Mouse (Mus musculus) neural tube, embryonic 11.5 days (tissue): ENCODE data around the gene Cgref1. TPM values are rescaled to one million over a fixed set of nuclear protein-coding genes. Genes with fewer than 3 reads are reported as not detected.

ENCODE experiments used
- ATAC-seq: fragments of 200-750 bp; cut with Nextera tagmentation; 2 replicates; pipeline ENCODE4 v1.8.0; 2017; ENCODE audit warnings: moderate number of reproducible peaks, mild to moderate bottlenecking, moderate TSS enrichment, moderate library complexity; ENCODE audit not compliant: insufficient read depth, low FRiP score, low TSS enrichment
- DNase-seq: peaks from one replicate; pipeline ENCODE4 v3.0.0-alpha.2; 2015; ENCODE audit warnings: low spot score
- H3K27ac ChIP-seq: fragments of 300-500 bp; sonication (generic); 2 replicates; pipeline ENCODE4 v1.5.1; 2014; ENCODE audit warnings: low read depth, mild to moderate bottlenecking, low read length
- H3K27me3 ChIP-seq: fragments of 300-500 bp; sonication (generic); 2 replicates; pipeline ENCODE4 v1.6.1; 2014; ENCODE audit warnings: mild to moderate bottlenecking, low read length, mixed read lengths; ENCODE audit not compliant: control insufficient read depth, insufficient read depth
- H3K36me3 ChIP-seq: fragments of 300-500 bp; sonication (generic); 2 replicates; pipeline ENCODE4 v1.6.1; 2014; ENCODE audit warnings: mild to moderate bottlenecking, low read length, moderate library complexity, mixed read lengths; ENCODE audit not compliant: control insufficient read depth, insufficient read depth
- H3K4me1 ChIP-seq: fragments of 300-500 bp; sonication (generic); 2 replicates; pipeline ENCODE4 v1.6.1; 2014; ENCODE audit warnings: low read length, mixed read lengths; ENCODE audit not compliant: control insufficient read depth, insufficient read depth
- H3K4me2 ChIP-seq: fragments of 300-500 bp; sonication (generic); 2 replicates; pipeline ENCODE4 v1.6.1; 2014; ENCODE audit warnings: low read depth, mild to moderate bottlenecking, moderate library complexity
- H3K4me3 ChIP-seq: fragments of 300-500 bp; sonication (generic); 2 replicates; pipeline ENCODE4 v1.5.1; 2014; ENCODE audit warnings: low read depth, low read length
- H3K9ac ChIP-seq: fragments of 300-500 bp; sonication (generic); 2 replicates; pipeline ENCODE4 v1.6.1; 2014; ENCODE audit warnings: mild to moderate bottlenecking, low read length
- H3K9me3 ChIP-seq: fragments of 300-500 bp; sonication (generic); 2 replicates; pipeline ENCODE4 v1.6.1; 2016; ENCODE audit warnings: low read length; ENCODE audit not compliant: control insufficient read depth
- WGBS: fragments of 180-500 bp; shearing (Covaris S2); extraction: QIAGEN DNeasy Blood & Tissue Kit; methylation state at CpG from one replicate; pipeline ENCODE4 v1.1.7; 2014; 5-methylcytosine and 5-hydroxymethylcytosine counted together
- polyA plus RNA-seq: library from polyadenylated mRNA; unstranded; fragments of >200 nt; fragmentation: Nextera tagmentation; extraction: Ambion mirVana; gene quantifications from 2 replicates; pipeline ENCODE4 v1.2.1, GENCODE M21; 2014

The Cgref1 gene
- polyA plus RNA-seq, 1 experiment from 2014 or later = 9.1 TPM

DNA sequence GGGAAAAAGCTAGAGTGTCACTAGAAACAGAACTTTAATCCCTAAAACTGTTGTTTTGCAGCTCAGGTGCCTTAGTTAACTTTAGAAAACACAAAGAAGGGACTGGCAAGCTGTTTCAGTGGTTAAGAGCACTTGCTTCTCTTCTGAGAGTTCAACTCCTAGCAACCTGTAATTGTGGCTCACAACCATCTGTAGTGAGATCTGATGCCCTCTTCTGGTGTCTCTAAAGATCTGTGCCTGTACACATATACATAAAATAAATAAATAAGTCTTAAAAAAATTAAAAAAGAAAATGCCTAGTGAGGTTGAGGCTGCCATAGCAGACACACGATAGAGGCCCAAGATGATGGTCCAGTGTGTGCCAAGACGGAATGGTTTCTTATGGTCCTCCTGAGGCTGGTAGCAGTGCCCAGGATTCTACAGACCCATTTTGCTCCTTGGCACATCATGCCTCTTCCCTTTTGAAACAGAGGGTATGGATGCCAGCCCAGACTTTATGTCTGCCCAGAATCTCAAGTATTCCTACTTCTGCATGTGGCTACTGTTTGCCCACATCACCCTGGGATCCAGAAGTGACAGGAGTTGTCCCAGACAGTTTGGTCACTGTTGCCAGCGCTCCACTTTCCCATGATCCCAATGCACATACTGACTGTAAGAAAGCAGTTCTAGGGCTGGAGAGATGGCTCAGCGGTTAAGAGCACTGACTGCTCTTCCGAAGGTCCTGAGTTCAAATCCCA lies 10.5 kb downstream of the Cgref1 start:
- DNase-seq (no peak), ATAC-seq (no peak)
- H3K36me3 ChIP-seq = no peaks in the 10 kb centered on the region
- H3K4me1 ChIP-seq = no peaks in the 10 kb centered on the region
- H3K4me2 ChIP-seq = no peak overlapping the region
- no peaks in the 10 kb centered on the region for H3K9me3 ChIP-seq
- no peak overlapping the region for H3K27ac ChIP-seq
- WGBS = 90% methylated on average over 5 of the region's 5 CpGs
- no peaks in the 10 kb centered on the region for H3K27me3 ChIP-seq
- H3K4me3 ChIP-seq = no peak overlapping the region
- H3K9ac ChIP-seq = no peak overlapping the region

DNA sequence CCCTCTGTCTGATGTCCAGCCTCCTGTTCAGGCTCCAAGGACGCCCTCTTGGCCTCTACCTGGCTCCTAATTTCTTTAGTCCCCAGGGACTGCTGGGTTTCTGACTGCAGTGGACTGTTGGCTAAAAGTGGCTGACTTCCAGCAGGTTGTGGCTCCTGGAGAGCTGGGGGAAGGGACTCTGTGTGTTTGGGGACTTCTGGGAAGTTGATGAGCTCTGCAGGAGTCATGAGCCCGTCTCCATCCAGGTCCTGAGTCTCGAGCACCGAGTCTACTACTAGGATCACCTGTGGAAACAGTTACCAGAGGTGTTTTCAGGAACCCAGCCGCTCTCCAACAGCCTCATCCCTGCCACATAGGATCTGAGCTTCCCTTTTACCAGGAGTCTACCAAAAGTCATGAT lies 11.7 kb downstream of the Cgref1 start:
- H3K36me3 ChIP-seq = no peaks in the 10 kb centered on the region
- H3K4me2 ChIP-seq = no peak overlapping the region
- no peak overlapping the region for H3K27ac ChIP-seq
- no peak overlapping the region for H3K9ac ChIP-seq
- H3K27me3 ChIP-seq = no peaks in the 10 kb centered on the region
- no peak overlapping the region for H3K4me3 ChIP-seq
- H3K4me1 ChIP-seq = no peaks in the 10 kb centered on the region
- ATAC-seq (no peak), DNase-seq (no peak)
- no peaks in the 10 kb centered on the region for H3K9me3 ChIP-seq
- 65% methylated on average over 5 of the region's 5 CpGs for WGBS

DNA sequence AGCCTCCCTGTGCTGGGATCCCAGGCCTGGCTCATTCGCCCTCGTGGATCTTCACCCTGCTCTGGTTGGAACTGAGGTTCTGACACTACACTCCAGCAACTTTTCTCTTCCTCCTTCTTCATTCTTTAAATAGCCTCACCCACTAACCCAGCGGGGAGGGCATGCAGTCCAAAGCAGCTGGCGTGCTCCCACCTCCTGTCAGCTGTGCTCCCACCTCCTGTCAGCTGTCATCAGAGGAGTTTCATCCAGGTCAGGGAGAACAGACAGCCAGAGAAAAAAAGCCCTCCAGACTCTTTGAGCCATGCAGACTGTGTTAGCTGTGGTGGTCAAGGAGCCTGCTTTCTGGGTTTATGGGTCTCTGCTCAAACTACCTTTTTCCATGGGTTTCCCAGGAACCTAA lies 14.0 kb downstream of the Cgref1 start:
- DNase-seq (no peak), ATAC-seq (no peak)
- Histone ChIP-seq H3K27me3 (no peaks in the 10 kb centered on the region), H3K4me3 (no peak overlapping the region), H3K9me3 (no peaks in the 10 kb centered on the region), H3K4me1 (no peaks in the 10 kb centered on the region), H3K9ac (no peak overlapping the region), H3K36me3 (no peaks in the 10 kb centered on the region), H3K4me2 (no peak overlapping the region), H3K27ac (no peak overlapping the region)
- 92% methylated on average over 4 of the region's 4 CpGs for WGBS

DNA sequence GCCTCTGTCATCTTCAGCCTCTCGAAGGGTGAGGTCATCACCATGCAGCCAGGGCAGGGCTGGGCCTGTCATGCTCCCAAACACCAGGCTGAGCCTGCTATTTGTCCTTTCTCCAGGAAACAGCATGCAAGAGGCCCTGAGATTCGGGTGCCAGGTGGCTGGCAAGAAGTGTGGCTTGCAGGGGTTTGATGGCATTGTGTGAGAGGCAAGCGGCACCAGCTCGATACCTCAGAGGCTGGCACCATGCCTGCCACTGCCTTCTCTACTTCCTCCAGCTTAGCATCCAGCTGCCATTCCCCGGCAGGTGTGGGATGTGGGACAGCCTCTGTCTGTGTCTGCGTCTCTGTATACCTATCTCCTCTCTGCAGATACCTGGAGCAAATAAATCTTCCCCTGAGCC lies 14.5 kb downstream of the Cgref1 start:
- H3K9ac ChIP-seq = no peak overlapping the region
- H3K27me3 ChIP-seq = no peaks in the 10 kb centered on the region
- no peaks in the 10 kb centered on the region for H3K36me3 ChIP-seq
- WGBS = 86% methylated on average over 6 of the region's 6 CpGs
- no peak overlapping the region for H3K4me2 ChIP-seq
- H3K4me1 ChIP-seq = no peaks in the 10 kb centered on the region
- no peaks in the 10 kb centered on the region for H3K9me3 ChIP-seq
- H3K4me3 ChIP-seq = no peak overlapping the region
- ATAC-seq (no peak), DNase-seq (no peak)
- H3K27ac ChIP-seq = no peak overlapping the region

DNA sequence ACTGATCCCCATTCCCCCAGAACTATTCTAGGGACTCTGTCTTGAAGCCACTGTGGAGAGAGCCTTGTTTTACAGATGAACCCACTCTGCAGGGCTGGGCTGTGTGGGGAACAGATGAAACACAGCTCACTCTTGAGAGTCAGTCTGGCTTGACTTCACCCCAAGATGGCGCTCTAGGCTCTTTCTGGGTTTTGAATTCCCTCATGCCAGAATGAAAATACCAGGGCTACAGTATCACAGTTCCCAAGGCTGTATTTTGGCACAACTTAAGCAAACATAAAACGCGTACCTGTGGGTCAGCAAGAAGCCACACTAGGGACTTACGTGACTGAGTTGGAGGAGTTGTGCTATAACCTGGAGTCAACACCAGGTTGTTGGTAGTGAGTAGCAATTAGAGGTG lies 15.3 kb downstream of the Cgref1 start:
- Histone ChIP-seq H3K4me3 (no peak overlapping the region), H3K27ac (no peak overlapping the region), H3K9ac (no peak overlapping the region), H3K36me3 (no peaks in the 10 kb centered on the region), H3K27me3 (no peaks in the 10 kb centered on the region), H3K9me3 (no peaks in the 10 kb centered on the region), H3K4me2 (no peak overlapping the region), H3K4me1 (no peaks in the 10 kb centered on the region)
- WGBS = 42% methylated on average over 4 of the region's 4 CpGs
- no peak for ATAC-seq
- DNase-seq = peak; percentile 65

DNA sequence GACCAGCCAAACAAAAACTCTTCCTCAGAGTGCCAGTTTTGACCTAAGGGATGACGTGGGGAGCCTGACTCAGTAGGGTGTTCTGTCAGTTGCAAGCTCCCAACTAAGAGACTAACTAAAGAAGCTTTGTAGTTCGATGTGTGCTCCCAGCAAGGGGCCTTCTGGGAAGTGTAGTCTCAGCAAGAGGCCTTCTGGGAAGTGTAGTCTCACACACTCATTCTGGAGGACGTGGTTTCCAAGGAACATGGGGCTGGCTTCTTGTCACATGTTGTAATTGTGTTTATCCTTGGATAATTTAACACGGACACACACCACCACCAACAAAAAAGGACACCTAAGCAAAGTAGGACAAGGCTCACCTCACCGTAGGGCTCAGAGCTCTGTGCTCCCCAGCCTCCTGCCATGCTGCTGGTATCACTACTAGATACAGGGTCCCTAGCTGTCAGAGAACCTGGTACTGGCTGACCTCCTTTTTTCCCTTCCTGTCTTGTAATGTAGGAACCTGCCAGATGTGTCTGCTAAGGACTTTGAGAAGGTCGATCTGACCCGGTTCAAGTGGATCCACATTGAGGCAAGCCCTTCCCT lies 17.4 kb downstream of the Cgref1 start:
- WGBS = 41% methylated on average over 7 of the region's 7 CpGs
- Histone ChIP-seq H3K36me3 (no peaks in the 10 kb centered on the region), H3K4me1 (no peaks in the 10 kb centered on the region), H3K4me3 (no peak overlapping the region), H3K9ac (no peak overlapping the region), H3K9me3 (no peaks in the 10 kb centered on the region), H3K4me2 (peak overlapping the region; percentile 29), H3K27me3 (no peaks in the 10 kb centered on the region), H3K27ac (no peak overlapping the region)
- 0 out of 2 replicates have a peak, but pooled peaks have one; percentile 41 for ATAC-seq
- DNase-seq = no peak

DNA sequence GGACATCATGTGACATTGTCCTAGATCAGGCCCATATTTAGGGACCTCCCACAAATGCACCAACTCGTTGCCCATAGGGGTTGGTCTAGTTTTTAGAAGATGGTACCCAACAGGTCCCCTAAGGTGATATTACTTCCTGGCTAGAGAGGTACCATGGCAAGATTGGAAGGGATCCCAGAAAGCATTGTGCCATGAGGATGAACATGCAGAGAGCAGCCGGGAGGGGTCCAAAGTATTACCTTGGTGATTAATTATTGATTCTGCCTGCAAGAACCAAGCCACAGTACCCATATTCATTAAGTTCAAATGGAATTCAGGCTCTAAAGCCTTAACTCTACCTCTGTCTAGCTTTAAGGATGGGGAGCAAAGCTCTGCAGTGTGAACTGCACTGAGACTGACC lies 19.3 kb downstream of the Cgref1 start:
- no peaks in the 10 kb centered on the region for H3K36me3 ChIP-seq
- H3K4me3 ChIP-seq = no peak overlapping the region
- H3K4me1 ChIP-seq = peaks cover 8% of the 10 kb centered on the region
- WGBS = 82% methylated on average over 2 of the region's 2 CpGs
- no peak overlapping the region for H3K9ac ChIP-seq
- no peak overlapping the region for H3K4me2 ChIP-seq
- DNase-seq = no peak
- H3K27ac ChIP-seq = no peak overlapping the region
- no peaks in the 10 kb centered on the region for H3K9me3 ChIP-seq
- no peak for ATAC-seq
- H3K27me3 ChIP-seq = no peaks in the 10 kb centered on the region

DNA sequence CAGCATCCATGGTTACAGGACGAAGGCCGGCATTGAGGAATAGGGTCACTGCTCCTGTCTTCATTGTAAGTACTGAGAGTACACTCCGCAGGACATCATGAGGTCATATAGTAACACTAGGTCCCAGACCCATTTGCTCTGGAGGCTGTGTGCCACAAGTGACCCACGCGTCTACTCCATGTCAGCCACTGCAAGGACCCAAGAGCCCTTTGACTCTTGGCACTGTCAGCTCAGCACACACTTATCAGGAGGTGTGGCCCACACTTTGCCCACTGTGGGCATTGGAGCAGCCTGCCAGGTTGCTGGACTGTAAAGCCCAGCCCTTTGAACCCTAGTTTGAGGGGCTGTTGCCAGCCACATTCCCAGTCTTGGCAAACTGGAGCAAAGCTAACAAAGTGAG lies 20.2 kb downstream of the Cgref1 start:
- ATAC-seq (no peak), DNase-seq (no peak)
- WGBS = 95% methylated on average over 5 of the region's 5 CpGs
- Histone ChIP-seq H3K9me3 (no peaks in the 10 kb centered on the region), H3K4me1 (peaks cover 8% of the 10 kb centered on the region), H3K27ac (no peak overlapping the region), H3K9ac (no peak overlapping the region), H3K36me3 (no peaks in the 10 kb centered on the region), H3K4me3 (no peak overlapping the region), H3K27me3 (no peaks in the 10 kb centered on the region), H3K4me2 (no peak overlapping the region)

DNA sequence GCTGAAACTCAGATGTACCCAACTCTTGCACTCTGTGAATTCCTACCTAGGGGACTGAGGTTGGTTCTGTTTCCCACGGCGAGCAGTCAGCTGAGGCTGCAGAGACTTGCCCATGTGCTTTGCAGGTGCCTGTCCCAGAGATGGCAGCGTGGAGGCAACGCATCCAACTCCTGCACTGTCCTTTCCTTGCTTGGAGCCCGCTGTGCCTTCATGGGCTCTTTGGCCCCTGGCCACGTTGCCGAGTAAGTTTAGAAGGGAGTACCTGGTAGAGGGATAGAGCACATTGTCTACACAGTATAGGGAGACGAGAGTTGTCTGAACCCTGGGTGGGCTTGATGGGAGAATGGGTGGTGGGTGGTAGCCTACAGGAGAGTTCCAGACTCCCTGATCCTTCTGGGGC lies 20.8 kb downstream of the Cgref1 start:
- DNase-seq = no peak

More for the DNA sequence above, 20.8 kb downstream of the Cgref1 start:
- H3K36me3 ChIP-seq = no peaks in the 10 kb centered on the region
- H3K27me3 ChIP-seq = no peaks in the 10 kb centered on the region
- no peak overlapping the region for H3K9ac ChIP-seq
- no peak overlapping the region for H3K4me2 ChIP-seq
- no peaks in the 10 kb centered on the region for H3K9me3 ChIP-seq
- peaks cover 8% of the 10 kb centered on the region for H3K4me1 ChIP-seq
- no peak overlapping the region for H3K27ac ChIP-seq
- ATAC-seq = no peak
- no peak overlapping the region for H3K4me3 ChIP-seq
- WGBS = 81% methylated on average over 8 of the region's 8 CpGs
